ENCODE assay signal across 8 mouse cellular contexts in the genomic region with DNA sequence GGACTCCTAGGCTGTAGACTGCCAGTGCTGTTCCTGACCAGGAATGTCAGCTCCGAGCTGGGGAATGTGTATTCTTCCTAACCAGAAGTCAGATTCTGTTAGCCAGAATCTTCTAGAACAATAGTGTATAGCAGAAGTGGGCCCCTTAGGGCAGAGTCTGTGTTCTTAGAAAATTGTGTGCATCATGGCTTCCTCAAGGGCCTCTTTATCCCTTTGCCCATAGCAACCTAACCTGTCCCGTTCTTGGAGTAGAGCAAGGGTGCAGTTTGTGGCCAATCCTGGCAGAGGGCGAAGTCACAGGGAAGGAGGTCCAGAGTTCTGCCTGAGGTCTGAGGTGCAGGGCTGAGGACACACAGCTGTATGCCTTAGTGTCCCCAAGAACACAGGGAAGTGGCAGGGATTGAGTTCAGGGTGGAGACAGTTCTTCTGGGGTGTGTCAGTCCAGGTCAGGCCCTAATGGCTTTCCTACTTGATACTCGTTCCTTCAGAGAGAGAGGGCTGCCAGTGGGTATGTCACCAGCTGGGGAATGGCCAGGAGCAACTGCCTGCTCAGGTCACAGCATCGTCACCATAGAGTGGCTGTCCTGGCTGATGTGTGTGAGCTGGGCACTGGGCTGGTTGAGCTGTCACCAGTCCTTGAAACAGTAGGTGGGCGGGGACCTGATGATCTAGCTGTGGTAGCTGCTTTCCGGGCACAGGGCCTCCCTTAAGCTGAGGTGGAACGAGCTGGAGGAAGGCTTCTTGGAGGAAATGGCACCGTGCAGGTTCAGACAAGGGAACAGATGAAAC. TPM values are rescaled to one million over a fixed set of nuclear protein-coding genes. Genes with fewer than 3 reads are reported as not detected.
DNase-seq lines count a peak whose midpoint lies in the region; ATAC-seq lines count a peak whose summit lies in the region.

No protein-coding gene starts in this region.

- peaks cover 70% of the 10 kb centered on the region for H3K4me1 ChIP-seq in hindbrain, embryonic 10.5 days (replicated peaks)
- peaks cover 23% of the 10 kb centered on the region for H3K4me1 ChIP-seq in hindbrain, embryonic 16.5 days (ENCODE audit: control insufficient read depth, insufficient read depth, low read depth, low read length)
- peaks cover 48% of the 10 kb centered on the region for H3K4me1 ChIP-seq in embryonic facial prominence, embryonic 12.5 days
- peaks cover 62% of the 10 kb centered on the region for H3K4me1 ChIP-seq in intestine, embryonic 15.5 days (replicated peaks)

- H3K36me3 ChIP-seq in hindbrain, embryonic 10.5 days, result no peaks in the 10 kb centered on the region
- no peaks in the 10 kb centered on the region for H3K36me3 ChIP-seq in hindbrain, embryonic 16.5 days (ENCODE audit: control insufficient read depth, insufficient read depth, low read length)
- H3K36me3 ChIP-seq in embryonic facial prominence, embryonic 12.5 days, result no peaks in the 10 kb centered on the region; the same call in 1 of the 2 replicates
- H3K36me3 ChIP-seq in intestine, embryonic 15.5 days, result no peaks in the 10 kb centered on the region

- H3K9ac ChIP-seq in hindbrain, embryonic 16.5 days (ENCODE audit: low read depth, low read length), result no peak overlapping the region
- no peak overlapping the region for H3K9ac ChIP-seq in embryonic facial prominence, embryonic 12.5 days
- 0 out of 2 replicates have a peak overlapping the region, but pooled peaks have one; percentile 2 for H3K9ac ChIP-seq in intestine, embryonic 15.5 days

- H3K27ac ChIP-seq in hindbrain, embryonic 10.5 days, result peak overlapping the region; percentile 17
- H3K27ac ChIP-seq in hindbrain, embryonic 16.5 days (ENCODE audit: low read depth, low read length), result no peak overlapping the region
- H3K27ac ChIP-seq in embryonic facial prominence, embryonic 12.5 days, result 0 out of 2 replicates have a peak overlapping the region, but pooled peaks have one; percentile 18
- H3K27ac ChIP-seq in intestine, embryonic 15.5 days, result peak overlapping the region; percentile 73

- ATAC-seq in hindbrain, embryonic 16.5 days, result no peak
- ATAC-seq in embryonic facial prominence, embryonic 12.5 days (ENCODE audit: insufficient number of reproducible peaks, insufficient read depth, low FRiP score, low TSS enrichment), result no peak
- ATAC-seq in intestine, embryonic 15.5 days, result peak; percentile 64
- ATAC-seq in megakaryocyte-erythroid progenitor cell, adult 5-6 weeks (replicated peaks; ENCODE audit: low FRiP score, low TSS enrichment, poor library complexity, severe bottlenecking), result peak; percentile 20; the same call in 1 of the 2 replicates
- no peak for ATAC-seq in erythroid progenitor cell, adult 5-6 weeks (replicated peaks; ENCODE audit: low FRiP score, poor library complexity, severe bottlenecking)

- DNase-seq in hindbrain, embryonic 10.5 days (ENCODE audit: low spot score), result no peak
- DNase-seq in spleen, postnatal 4 days (ENCODE audit: low spot score in 2 of 2), result no peak
- DNase-seq in spleen, adult 18-20 months, result no peak

- WGBS in hindbrain, embryonic 10.5 days, result 74% methylated on average over 9 of the region's 9 CpGs
- WGBS in hindbrain, embryonic 16.5 days, result 71% methylated on average over 9 of the region's 9 CpGs
- 62% methylated on average over 9 of the region's 9 CpGs for WGBS in embryonic facial prominence, embryonic 12.5 days
- 47% methylated on average over 9 of the region's 9 CpGs for WGBS in intestine, embryonic 15.5 days

- H3K27me3 ChIP-seq in hindbrain, embryonic 10.5 days (ENCODE audit: insufficient read depth, poor library complexity, severe bottlenecking), result no peaks in the 10 kb centered on the region
- no peaks in the 10 kb centered on the region for H3K27me3 ChIP-seq in hindbrain, embryonic 16.5 days (replicated peaks; ENCODE audit: control insufficient read depth, insufficient read depth, low read length)
- no peaks in the 10 kb centered on the region for H3K27me3 ChIP-seq in embryonic facial prominence, embryonic 12.5 days
- no peaks in the 10 kb centered on the region for H3K27me3 ChIP-seq in intestine, embryonic 15.5 days (replicated peaks)

- H3K4me3 ChIP-seq in hindbrain, embryonic 10.5 days, result no peak overlapping the region
- H3K4me3 ChIP-seq in hindbrain, embryonic 16.5 days (ENCODE audit: low read length), result no peak overlapping the region
- no peak overlapping the region for H3K4me3 ChIP-seq in embryonic facial prominence, embryonic 12.5 days
- H3K4me3 ChIP-seq in intestine, embryonic 15.5 days (replicated peaks), result no peak overlapping the region

- H3K4me2 ChIP-seq in hindbrain, embryonic 16.5 days (ENCODE audit: low read length), result no peak overlapping the region
- no peak overlapping the region for H3K4me2 ChIP-seq in embryonic facial prominence, embryonic 12.5 days (replicated peaks)
- peak overlapping the region; percentile 31 for H3K4me2 ChIP-seq in intestine, embryonic 15.5 days (replicated peaks)

- H3K9me3 ChIP-seq in hindbrain, embryonic 10.5 days, result no peaks in the 10 kb centered on the region
- H3K9me3 ChIP-seq in hindbrain, embryonic 16.5 days (ENCODE audit: control insufficient read depth, low read length), result no peaks in the 10 kb centered on the region
- H3K9me3 ChIP-seq in embryonic facial prominence, embryonic 12.5 days, result no peaks in the 10 kb centered on the region
- H3K9me3 ChIP-seq in intestine, embryonic 15.5 days, result no peaks in the 10 kb centered on the region

RNA-seq across cellular contexts. Expression of gene Rxra, which starts 27.8 kb away (rescaled TPM):
- 10.0 and 10.3 TPM in 2 replicates for polyA plus RNA-seq in hindbrain, embryonic 10.5 days (2016; fragmentation: Nextera tagmentation; extraction: Ambion mirVana)
- 3.4 and 4.0 TPM in 2 replicates for polyA plus RNA-seq in hindbrain, embryonic 16.5 days (2015; fragmentation: Nextera tagmentation; extraction: Ambion mirVana)
- polyA plus RNA-seq in embryonic facial prominence, embryonic 12.5 days (2016; fragmentation: Nextera tagmentation; extraction: Ambion mirVana), result 14.7 and 15.9 TPM in 2 replicates
- polyA plus RNA-seq in intestine, embryonic 15.5 days (2015; fragmentation: Nextera tagmentation; extraction: Ambion mirVana), result 11.7 and 12.5 TPM in 2 replicates
- 4.6 and 7.0 TPM in 2 replicates for total RNA-seq in megakaryocyte-erythroid progenitor cell, adult 5-6 weeks (2014; fragmentation: Nextera tagmentation)
- total RNA-seq in megakaryocyte-erythroid progenitor cell, adult 5-6 weeks (2017), result 2.8 and 8.0 TPM in 2 replicates
- total RNA-seq in erythroid progenitor cell, adult 5-6 weeks (2015; ENCODE audit: low replicate concordance), result 1.7 and 2.2 TPM in 2 replicates
- 1.7 and 3.6 TPM in 2 replicates for total RNA-seq in erythroid progenitor cell, adult 5-6 weeks (2017; ENCODE audit: low replicate concordance)

Comparison
In these comparisons a context has a peak if more than half of its experiments do, and no peak if none do; other contexts are left out.
1. ATAC-seq: peak in intestine, embryonic 15.5 days (single experiment) and megakaryocyte-erythroid progenitor cell, adult 5-6 weeks (single experiment); none in hindbrain, embryonic 16.5 days (single experiment), embryonic facial prominence, embryonic 12.5 days (single experiment) and erythroid progenitor cell, adult 5-6 weeks (single experiment).